Mouse (Mus musculus) frontal cortex, postnatal 10 days (tissue): Measurements from ENCODE around the gene Fcamr.

Experiments used
- DNase-seq, 2 experiments: peaks; one replicate each; pipeline ENCODE4 v3.0.0; 2022; ENCODE audit warnings: low spot score in 2 of 2, mixed read lengths in 1 of 2

Gene Fcamr

GRCm38 (mm10) chr1:130854819-130855218 is 54.1 kb downstream of the Fcamr start:
- DNase-seq = no peak

GRCm38 (mm10) chr1:130855723-130856122 is 55.0 kb downstream of the Fcamr start:
- no peak for DNase-seq

GRCm38 (mm10) chr1:130857456-130857855 is 56.8 kb downstream of the Fcamr start:
- no peak for DNase-seq

DNA sequence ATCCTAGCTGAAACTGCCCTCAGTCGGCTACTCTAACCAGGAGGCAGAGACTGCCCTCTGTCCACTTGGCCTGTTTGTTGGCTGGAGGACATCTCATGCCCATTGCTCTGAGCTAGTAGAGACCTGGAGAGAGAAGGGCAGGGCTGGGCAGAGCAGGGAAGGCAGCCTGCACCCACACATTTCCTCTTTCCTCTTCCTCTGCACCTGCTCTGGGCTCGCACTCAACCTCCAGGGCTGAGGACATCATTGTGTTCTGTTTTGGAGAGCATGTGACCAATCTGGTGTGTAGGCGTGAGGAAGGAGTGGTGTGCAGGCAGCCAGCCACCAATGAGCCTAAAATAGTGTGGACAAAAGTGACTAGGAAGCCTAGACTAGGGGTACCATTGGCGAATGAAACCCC is 63.5 kb downstream of the Fcamr start:
- no peak for DNase-seq
